Mouse (Mus musculus): ENCODE measurements around the gene Poldip2.

- TF ChIP-seq CTCF (IDR thresholded peaks at IDR 0.05; ENCODE audit: borderline replicate concordance, extremely low read depth, insufficient read depth, insufficient read length) (no peak), POLR2A (IDR thresholded peaks at IDR 0.05; ENCODE audit: borderline replicate concordance, extremely low read depth, insufficient read depth, insufficient read length, poor library complexity, severe bottlenecking) (no peak)
Measured at GRCm38 (mm10) chr11:78467515-78467914, 44.5 kb upstream of the Poldip2 start.
